Mouse (Mus musculus) ES-Bruce4 (cell line): Measurements from ENCODE around the gene Kif2c. TPM values are rescaled to one million over a fixed set of nuclear protein-coding genes. Genes with fewer than 3 reads are reported as not detected.

ENCODE experiments used
- H3K27ac ChIP-seq: 2 replicates; pipeline ENCODE4 v1.5.1; 2012; ENCODE audit warnings: low read length, inconsistent platforms; ENCODE audit not compliant: insufficient read depth
- H3K27me3 ChIP-seq: 2 replicates; pipeline ENCODE4 v1.6.1; 2012; ENCODE audit warnings: mild to moderate bottlenecking, low read length, inconsistent platforms; ENCODE audit not compliant: control insufficient read depth, poor library complexity, insufficient read depth, severe bottlenecking
- H3K36me3 ChIP-seq: 2 replicates; pipeline ENCODE4 v1.6.1; 2012; ENCODE audit warnings: inconsistent platforms, mild to moderate bottlenecking, low read length, moderate library complexity; ENCODE audit not compliant: control insufficient read depth, poor library complexity, insufficient read depth, severe bottlenecking
- H3K4me1 ChIP-seq: one replicate; pipeline ENCODE4 v1.8.1; 2011; ENCODE audit warnings: low read length; ENCODE audit not compliant: control insufficient read depth, insufficient read depth
- H3K4me3 ChIP-seq: 2 replicates; pipeline ENCODE4 v1.5.1; 2011; ENCODE audit warnings: low read depth, mild to moderate bottlenecking, low read length
- H3K9ac ChIP-seq: 2 replicates; pipeline ENCODE4 v1.6.1; 2012; ENCODE audit warnings: low read depth, mild to moderate bottlenecking, inconsistent platforms; ENCODE audit not compliant: poor library complexity, severe bottlenecking
- H3K9me3 ChIP-seq: replicated peaks from 2 replicates; pipeline ENCODE4 v1.6.1; 2012; ENCODE audit warnings: mild to moderate bottlenecking, low read length, inconsistent platforms; ENCODE audit not compliant: control insufficient read depth, poor library complexity, insufficient read depth, severe bottlenecking
- CTCF ChIP-seq: IDR thresholded peaks from one replicate; pipeline ENCODE4 v1.8.1; 2011; ENCODE audit warnings: low read depth, low read length
- EP300 ChIP-seq: IDR thresholded peaks from 2 replicates; pipeline ENCODE4 v1.6.1; 2011; ENCODE audit warnings: low read depth, low read length; ENCODE audit not compliant: insufficient read depth
- POLR2A ChIP-seq: IDR thresholded peaks from one replicate; pipeline ENCODE4 v1.8.1; 2011; ENCODE audit warnings: low read length; ENCODE audit not compliant: insufficient read depth
- polyA plus RNA-seq: library from polyadenylated mRNA; stranded (reverse); fragments of >200 nt; gene quantifications from 2 replicates; pipeline ENCODE4 v1.2.4, GENCODE M21; 2011; ENCODE audit warnings: low read depth; ENCODE audit not compliant: missing spikeins, insufficient read depth, insufficient read length

Kif2c gene
- polyA plus RNA-seq, 1 experiment: 109 TPM

DNA sequence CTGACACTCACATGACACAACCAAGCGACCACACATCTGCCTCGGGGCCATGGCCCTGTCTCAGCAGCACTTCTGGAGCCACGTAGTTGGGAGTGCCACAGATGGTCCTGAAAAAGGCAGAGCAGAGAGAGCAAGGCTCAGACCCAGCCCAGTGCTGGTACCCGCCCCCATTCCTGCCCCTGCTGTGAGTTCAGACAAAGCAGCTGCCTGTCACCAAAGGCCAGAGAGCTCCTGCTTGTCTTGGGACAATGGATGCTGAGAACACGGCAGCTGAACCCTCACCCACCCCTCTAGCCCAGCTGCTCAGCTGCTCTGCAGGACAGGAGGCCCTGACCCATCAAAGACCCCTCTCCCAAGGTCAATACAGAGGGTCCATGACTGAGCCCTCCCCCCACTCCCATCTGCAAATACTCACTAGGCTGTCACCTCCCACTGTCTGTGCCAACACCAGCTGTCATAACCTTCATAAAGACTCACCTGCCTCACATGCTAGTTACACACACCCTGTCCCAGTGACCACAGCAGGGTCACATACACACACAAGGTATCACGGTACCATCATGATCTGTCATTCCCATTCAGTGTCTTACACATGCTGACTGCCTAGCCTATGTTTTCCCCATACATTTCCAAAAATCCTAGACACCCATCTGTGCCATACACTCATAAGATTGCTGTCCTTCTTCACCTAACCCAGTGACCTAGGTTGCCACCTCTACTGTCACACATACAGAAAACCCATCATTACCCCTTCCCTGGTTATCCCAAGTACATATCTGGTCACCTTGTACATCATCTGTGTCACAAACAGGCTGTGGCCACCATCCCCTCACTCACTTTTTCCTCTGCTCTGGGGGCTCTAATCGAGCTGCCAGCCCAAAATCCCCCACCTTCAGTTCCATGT is 50.3 kb downstream of the Kif2c start:
- H3K27me3 ChIP-seq: no peaks in the 10 kb centered on the region
- peaks cover 11% of the 10 kb centered on the region for H3K4me1 ChIP-seq
- peak overlapping the region; percentile 91 for H3K9ac ChIP-seq
- no peak overlapping the region for H3K27ac ChIP-seq
- H3K9me3 ChIP-seq: no peaks in the 10 kb centered on the region
- H3K36me3 ChIP-seq: no peaks in the 10 kb centered on the region; the same call in 1 of the 2 replicates
- TF ChIP-seq POLR2A: no peak
- TF ChIP-seq EP300: peak; percentile 98
- peak overlapping the region; percentile 87 for H3K4me3 ChIP-seq

DNA sequence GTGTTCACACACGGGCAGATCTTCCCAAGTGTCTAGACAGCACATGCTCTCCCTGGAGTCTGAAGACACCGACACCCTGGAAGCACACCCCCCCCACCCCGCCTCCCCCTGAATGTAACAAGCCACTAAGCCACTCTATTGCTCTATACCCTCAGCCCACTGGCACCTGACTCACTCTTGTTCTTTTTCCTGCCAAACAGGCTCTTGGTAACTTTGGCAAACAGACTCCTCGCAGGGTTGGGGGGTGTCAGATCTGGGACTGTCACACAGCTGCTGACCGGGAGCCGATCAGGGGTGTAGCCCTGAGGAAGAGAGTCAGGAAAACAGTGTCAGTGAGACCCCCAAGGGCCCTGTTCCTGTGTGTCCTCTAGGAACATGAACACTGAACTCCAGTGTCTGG is 51.2 kb downstream of the Kif2c start:
- Histone ChIP-seq H3K9me3 (no peaks in the 10 kb centered on the region), H3K36me3 (no peaks in the 10 kb centered on the region; the same call in 1 of the 2 replicates), H3K27ac (no peak overlapping the region), H3K4me1 (peaks cover 10% of the 10 kb centered on the region), H3K27me3 (no peaks in the 10 kb centered on the region), H3K4me3 (no peak overlapping the region), H3K9ac (no peak overlapping the region)
- TF ChIP-seq EP300 (no peak), POLR2A (no peak), CTCF (no peak)

DNA sequence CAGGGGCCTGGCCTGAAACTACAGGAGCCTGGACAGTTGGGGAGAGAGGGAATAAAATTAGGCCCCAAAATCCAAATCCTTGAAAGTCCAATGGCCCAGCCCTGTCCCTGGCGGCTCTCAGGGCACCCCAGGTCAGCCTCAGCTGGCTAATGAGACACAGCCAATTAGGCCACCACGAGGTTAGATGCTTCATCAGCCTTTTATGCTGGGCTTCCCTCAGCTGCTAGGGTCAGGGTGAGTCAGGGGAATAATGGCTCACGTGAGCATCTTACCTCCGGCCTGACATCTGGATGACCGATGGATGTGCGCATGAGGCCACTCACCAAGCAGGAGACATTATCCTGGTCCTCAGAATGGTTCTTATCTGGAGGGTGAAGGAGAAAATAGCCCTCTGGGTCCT is 51.6 kb downstream of the Kif2c start:
- Histone ChIP-seq H3K4me1 (peaks cover 9% of the 10 kb centered on the region), H3K36me3 (no peaks in the 10 kb centered on the region; the same call in 1 of the 2 replicates), H3K27me3 (no peaks in the 10 kb centered on the region), H3K9me3 (no peaks in the 10 kb centered on the region), H3K4me3 (no peak overlapping the region), H3K9ac (no peak overlapping the region), H3K27ac (no peak overlapping the region)
- 0 out of 2 replicates have a peak, but pooled peaks have one; percentile 29 for TF ChIP-seq EP300
- no peak for TF ChIP-seq CTCF

DNA sequence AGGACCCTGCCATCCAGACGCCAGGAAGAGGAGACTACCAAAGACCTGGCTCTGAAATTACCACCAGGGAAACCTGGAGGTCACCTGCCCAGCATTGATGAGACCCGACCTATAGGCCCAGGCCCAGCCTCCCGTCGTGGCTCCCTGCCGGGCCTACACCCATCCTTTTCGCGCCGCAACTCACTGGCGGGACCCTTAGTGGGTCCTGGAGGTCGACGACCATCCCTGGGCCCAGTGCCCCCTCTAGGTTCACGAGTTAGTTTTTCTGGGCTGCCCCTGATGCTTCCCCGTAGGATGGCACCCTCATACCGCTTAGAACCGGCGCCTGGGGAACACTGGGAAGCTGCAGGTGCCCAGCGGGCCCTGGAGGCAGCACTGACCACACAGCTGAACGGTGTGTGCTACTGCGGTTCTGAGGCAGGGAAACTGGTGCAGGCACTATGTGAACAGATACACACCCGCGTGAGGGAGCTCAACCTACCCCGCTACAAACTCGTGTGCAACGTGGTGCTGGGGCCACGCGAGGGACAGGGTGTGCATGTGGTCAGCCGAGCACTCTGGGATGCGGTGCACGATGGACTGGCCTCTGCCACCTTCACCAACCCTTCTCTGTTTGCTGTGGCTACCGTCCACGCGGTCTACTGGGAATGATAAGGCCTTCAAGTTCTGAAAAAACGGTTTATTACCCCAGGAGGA is 54.3 kb downstream of the Kif2c start:
- peak overlapping the region; percentile 8; the same call in 1 of the 2 replicates for H3K27ac ChIP-seq
- no peaks in the 10 kb centered on the region for H3K27me3 ChIP-seq
- H3K4me3 ChIP-seq: peak overlapping the region; percentile 11
- H3K9ac ChIP-seq: peak overlapping the region; percentile 55
- no peaks in the 10 kb centered on the region; the same call in 1 of the 2 replicates for H3K36me3 ChIP-seq
- peaks cover 8% of the 10 kb centered on the region for H3K4me1 ChIP-seq
- H3K9me3 ChIP-seq: no peaks in the 10 kb centered on the region
- TF ChIP-seq EP300: no peak
- TF ChIP-seq POLR2A: no peak
- TF ChIP-seq CTCF: no peak

DNA sequence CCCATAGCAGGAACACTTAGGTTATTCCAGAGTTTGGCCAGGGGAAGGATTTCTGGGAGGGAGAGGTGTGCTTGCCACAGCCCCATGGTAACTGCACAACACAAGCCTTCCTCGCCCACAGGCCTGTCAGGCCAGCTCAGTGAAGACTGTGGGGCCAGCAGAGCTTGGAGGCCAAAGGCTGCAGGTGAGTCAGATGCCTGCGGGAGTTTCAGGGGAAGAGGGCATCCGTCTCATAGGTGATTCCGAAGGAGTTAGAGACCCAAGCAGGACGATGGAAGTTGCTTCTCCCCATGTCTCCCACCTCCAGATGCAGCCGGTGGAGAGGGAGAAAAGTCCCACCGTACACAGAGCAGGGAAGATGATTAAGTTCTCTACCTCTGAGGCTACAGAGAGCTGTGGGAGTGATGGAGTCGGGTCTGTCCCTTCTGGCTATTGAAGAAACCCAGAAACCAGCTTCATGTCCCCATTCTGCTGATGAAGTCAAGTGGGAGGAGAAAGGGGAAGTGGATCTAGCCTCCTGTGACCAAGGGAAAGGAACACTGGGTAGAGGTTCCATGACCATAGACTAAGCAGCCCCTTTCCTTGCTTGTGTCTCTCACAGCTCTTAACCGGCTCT is 55.7 kb downstream of the Kif2c start, which contains the start of gene Tctex1d4:
Gene Tctex1d4 (plus strand): TSS at position 120 of the 616 bp plus-strand sequence.
- TF ChIP-seq POLR2A (no peak), EP300 (no peak), CTCF (no peak)
- Histone ChIP-seq H3K27me3 (no peaks in the 10 kb centered on the region), H3K9me3 (no peaks in the 10 kb centered on the region), H3K4me1 (peaks cover 10% of the 10 kb centered on the region), H3K9ac (peak within 1 kb of the TSS; percentile 93), H3K36me3 (no peaks in the 10 kb centered on the region; the same call in 1 of the 2 replicates), H3K27ac (peak within 1 kb of the TSS; percentile 95), H3K4me3 (no peak within 1 kb of the TSS)
